Mouse (Mus musculus) frontal cortex, postnatal 36 days (tissue): ENCODE data around the gene Diaph2.
A peak's percentile ranks its signal among the peaks of the same experiment; 100 is the strongest.
"Not testable (repeated sequence)": the region's sequence is repeated elsewhere in the genome, so short reads cannot be mapped to it uniquely, and the experiment has no call there.

Experiments used
- DNase-seq, 2 experiments: peaks; one replicate each; pipeline ENCODE4 v3.0.0; 2022; ENCODE audit warnings: low spot score in 2 of 2

Gene Diaph2

DNA sequence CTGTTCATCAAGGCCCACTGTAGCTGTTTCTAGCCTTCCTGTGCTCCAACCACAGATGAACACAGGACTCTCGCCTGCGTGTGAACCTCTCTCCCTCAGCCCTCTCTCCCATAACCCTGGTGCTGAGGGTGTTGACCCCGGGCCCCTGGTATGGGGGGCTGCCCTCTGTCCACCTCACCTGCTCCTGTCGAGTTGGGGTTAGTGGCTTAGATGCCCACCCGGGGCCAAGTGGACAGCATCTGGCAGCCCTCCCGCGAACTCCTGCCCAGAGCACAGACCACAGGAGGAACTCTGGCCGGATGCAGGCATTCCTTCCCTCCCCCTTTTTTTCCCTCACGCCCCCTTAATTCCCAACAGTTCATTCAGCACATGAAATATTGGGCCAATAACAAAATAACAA, 537.5 kb downstream of the Diaph2 start:
- DNase-seq, result no peak

DNA sequence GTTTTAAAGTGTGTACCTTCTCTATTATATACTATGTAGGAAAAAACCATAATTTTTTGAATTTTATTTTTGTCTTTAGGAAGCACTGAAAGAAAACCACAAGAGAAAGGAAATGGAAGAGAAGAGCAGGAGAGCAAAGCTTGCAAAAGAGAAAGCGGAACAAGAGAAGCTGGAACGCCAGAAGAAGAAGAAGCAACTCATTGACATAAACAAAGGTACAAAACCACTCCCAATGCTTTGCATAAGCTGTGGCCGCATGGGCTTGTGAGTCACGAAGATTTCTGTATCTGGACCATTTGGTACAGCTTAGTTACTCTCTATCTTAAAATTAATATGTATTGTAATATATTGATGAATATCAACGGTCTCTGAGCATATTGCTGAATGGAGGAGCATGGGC, 540.2 kb downstream of the Diaph2 start:
- no peak for DNase-seq

GRCm38 (mm10) chrX:130350808-130351435, 601.4 kb downstream of the Diaph2 start:
- DNase-seq, result no peak

DNA sequence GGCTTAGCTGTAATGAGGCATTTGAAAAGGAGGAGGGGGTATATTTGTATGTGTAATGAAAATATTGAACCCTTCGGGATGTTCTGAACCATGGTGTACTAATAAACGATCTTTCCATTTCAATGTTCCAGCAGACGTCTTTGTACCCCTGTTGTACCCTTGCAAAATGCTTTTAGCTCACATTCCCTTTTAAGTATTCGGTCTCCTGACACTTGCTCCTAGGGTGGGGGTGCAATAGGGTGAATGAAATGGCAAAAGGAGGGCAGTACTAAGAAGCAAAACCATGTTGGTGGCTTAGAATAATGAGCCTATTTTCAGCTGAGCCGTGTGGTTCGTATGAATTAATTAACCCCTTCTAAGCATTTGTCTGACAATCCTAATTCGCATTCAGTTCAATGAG, 601.9 kb downstream of the Diaph2 start:
- DNase-seq, result no peak

GRCm38 (mm10) chrX:130393508-130394145, 644.1 kb downstream of the Diaph2 start:
- no peak for DNase-seq

DNA sequence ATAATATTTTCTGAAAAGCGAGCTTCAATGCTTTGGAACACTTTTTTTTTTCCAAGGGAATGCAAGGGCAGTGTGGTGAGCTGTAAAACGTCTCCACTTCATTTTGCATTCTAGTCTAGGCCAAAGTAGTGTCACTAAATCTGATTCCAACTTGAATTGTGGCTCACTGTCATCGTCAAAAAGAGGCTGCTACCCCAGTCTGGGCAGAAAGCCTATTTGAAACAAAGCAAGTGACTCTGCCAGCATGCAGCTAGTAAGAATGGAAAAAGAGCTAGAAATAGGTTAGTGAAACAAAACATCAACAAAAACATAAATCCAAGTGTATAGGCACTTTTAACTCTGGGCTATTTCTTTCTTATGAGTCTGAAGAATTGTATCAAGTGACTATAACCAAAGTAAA, 653.7 kb downstream of the Diaph2 start:
- DNase-seq, result no peak

DNA sequence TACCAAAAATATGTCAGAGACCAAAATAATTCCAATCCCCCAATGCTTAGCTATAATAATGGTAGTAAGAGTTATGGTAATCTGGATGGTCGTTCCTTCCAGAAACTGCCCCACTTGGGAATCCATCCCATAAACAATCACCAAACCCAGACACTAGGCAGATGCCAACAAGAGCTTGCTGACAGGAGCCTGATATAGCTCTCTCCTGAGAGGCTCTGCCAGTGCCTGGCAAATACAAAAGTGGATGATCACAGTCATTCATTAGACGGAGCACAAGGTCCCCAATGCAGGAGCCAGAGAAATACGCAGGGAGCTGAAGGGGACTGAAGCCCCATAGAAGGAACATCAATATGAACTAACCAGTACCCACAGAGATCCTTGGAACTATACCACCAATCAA, 657.9 kb downstream of the Diaph2 start:
- not testable (repeated sequence) for DNase-seq

GRCm38 (mm10) chrX:130408985-130409384, 659.4 kb downstream of the Diaph2 start:
- no peak for DNase-seq

DNA sequence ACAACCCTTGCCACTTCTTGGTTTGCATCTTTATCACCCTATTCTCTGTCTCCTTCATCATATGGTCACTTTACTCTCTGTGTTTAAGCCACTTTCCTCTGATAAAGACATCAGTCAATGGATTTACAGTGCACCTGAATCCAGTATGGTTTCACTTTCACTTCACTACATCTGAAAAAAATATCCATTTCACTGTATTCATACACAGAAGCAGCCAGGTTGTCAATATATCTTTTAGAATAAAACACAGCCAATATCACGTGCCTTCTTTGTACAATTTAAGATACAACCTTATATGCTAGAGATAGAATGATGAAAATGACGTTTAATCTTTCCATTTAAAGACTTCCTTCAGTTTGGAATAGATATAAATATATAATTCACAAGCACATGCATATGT, 673.6 kb downstream of the Diaph2 start:
- DNase-seq, result no peak

- DNase-seq, result no peak
These were observed 702.4 kb downstream of the Diaph2 start for GRCm38 (mm10) chrX:130451822-130452487.

DNA sequence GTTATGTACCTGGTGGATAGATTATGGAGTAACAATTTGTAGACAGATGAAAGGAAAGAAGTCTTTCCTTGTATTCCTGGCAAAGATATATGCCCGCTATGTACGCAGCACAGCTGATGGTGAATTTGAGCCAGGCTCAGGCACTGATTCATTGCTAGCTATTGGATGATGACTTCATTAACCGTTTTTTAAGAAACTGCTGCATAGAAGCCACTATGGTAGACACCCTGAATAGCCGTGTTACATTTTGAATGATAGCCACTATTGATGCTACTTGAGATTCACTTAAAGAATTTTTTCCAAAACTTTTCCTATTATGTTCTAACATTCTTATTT, 702.9 kb downstream of the Diaph2 start:
- no peak for DNase-seq

DNA sequence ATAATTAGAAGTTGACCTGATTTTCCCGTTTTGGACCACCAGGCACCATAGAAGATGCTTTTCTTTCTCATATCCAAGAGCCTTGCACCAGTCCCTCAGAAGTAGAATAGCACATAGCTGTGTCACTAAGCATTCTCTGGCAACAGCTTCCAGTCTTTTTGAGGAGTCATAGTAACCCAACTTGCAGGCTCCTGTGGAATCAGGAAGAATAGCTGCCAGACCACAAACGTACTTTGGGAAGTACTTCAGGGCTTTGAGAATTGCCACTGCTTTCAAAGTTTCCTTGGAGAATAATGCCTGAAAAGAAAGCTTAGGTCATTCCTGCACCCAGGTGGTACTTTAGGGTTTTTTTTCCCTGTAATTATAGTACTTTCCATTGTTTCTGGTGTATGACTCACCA, 723.6 kb downstream of the Diaph2 start:
- DNase-seq, result no peak

DNA sequence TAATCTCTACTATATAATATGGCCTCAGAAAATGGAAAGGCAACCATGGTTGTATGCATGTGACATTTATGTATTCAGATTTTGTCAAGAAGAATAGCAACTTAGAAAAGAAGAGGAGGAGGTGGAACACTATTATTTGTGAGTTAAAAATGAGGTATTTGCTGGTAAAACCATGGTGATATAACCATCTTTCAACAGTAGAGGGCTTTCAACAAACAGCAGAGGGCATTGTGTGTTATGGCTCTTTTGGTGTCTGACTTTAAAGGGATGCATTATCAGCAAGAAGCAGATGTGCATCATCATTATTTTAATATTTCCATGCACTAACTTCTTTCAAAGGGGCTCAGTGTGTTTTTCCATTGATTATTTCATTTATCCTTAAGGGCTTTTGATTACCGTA, 731.3 kb downstream of the Diaph2 start:
- DNase-seq, result no peak

GRCm38 (mm10) chrX:130502680-130503464, 753.3 kb downstream of the Diaph2 start:
- DNase-seq, result peak; percentile 14 to 20

DNA sequence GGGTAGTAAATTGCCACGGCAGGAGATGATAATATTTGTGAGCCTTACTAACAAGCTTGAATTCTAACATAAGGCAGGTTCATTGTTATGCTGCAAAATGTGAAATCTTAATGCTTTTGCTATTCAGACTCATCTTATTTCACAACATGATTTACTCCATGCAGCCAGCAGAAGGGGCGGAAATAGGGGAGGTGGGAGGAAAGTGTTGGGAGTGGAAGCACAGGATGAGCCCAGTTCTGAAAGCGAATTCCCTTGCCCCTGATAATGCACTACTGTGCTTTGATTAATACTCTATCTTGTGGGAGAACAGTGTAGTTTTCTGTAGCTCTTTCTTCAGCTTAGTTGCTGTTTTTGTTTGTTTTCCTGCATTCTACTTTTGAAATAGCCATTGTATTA, 753.9 kb downstream of the Diaph2 start:
- no peak for DNase-seq

- DNase-seq, result no peak
These were observed 756.1 kb downstream of the Diaph2 start for GRCm38 (mm10) chrX:130505626-130506025.
